Mouse (Mus musculus) E14TG2a.4 (cell line): Measurements from ENCODE around the gene Atp13a4.

Source experiments
- H3K27me3 ChIP-seq: 2 replicates; pipeline ENCODE4 v1.6.1; 2014; ENCODE audit warnings: low read length, control low read depth; ENCODE audit not compliant: insufficient read depth
- H3K36me3 ChIP-seq: 2 replicates; pipeline ENCODE4 v1.6.1; 2014; ENCODE audit warnings: low read length, control low read depth; ENCODE audit not compliant: insufficient read depth
- H3K4me1 ChIP-seq: replicated peaks from 2 replicates; pipeline ENCODE4 v1.6.1; 2014; ENCODE audit warnings: low read depth, low read length, control low read depth
- H3K4me3 ChIP-seq: replicated peaks from 2 replicates; pipeline ENCODE4 v1.5.1; 2014; ENCODE audit warnings: mild to moderate bottlenecking, low read length
- H3K9me3 ChIP-seq: 2 replicates; pipeline ENCODE4 v1.6.1; 2014; ENCODE audit warnings: low read length, control low read depth
- CTCF ChIP-seq: conservative IDR thresholded peaks from 2 replicates; pipeline ENCODE4 v1.5.1; 2014; ENCODE audit warnings: low read length
- NANOG ChIP-seq: IDR thresholded peaks from 2 replicates; pipeline ENCODE4 v1.6.1; 2014; ENCODE audit warnings: borderline replicate concordance, low read length, mixed read lengths
- POU5F1 ChIP-seq: IDR thresholded peaks from 2 replicates; pipeline ENCODE4 v1.6.1; 2014; ENCODE audit warnings: low read length, borderline replicate concordance

The Atp13a4 gene

GRCm38 (mm10) chr16:29399079-29399478 is 145.6 kb downstream of the Atp13a4 start:
- H3K4me3 ChIP-seq = no peak overlapping the region
- no peaks in the 10 kb centered on the region for H3K9me3 ChIP-seq
- H3K27me3 ChIP-seq = no peaks in the 10 kb centered on the region
- H3K36me3 ChIP-seq = no peaks in the 10 kb centered on the region
- TF ChIP-seq NANOG (no peak), POU5F1 (no peak), CTCF (no peak)
- H3K4me1 ChIP-seq = no peaks in the 10 kb centered on the region

- Histone ChIP-seq H3K36me3 (no peaks in the 10 kb centered on the region), H3K4me1 (no peaks in the 10 kb centered on the region), H3K27me3 (no peaks in the 10 kb centered on the region), H3K9me3 (no peaks in the 10 kb centered on the region), H3K4me3 (no peak overlapping the region)
- TF ChIP-seq NANOG (no peak), POU5F1 (no peak), CTCF (no peak)
Observed at GRCm38 (mm10) chr16:29384781-29385180, 159.9 kb downstream of the Atp13a4 start.

- H3K4me3 ChIP-seq = no peak within 1 kb of the TSS
- TF ChIP-seq CTCF (no peak), POU5F1 (no peak), NANOG (no peak)
- no peaks in the 10 kb centered on the region for H3K27me3 ChIP-seq
- H3K36me3 ChIP-seq = no peaks in the 10 kb centered on the region
- no peaks in the 10 kb centered on the region for H3K9me3 ChIP-seq
- no peaks in the 10 kb centered on the region for H3K4me1 ChIP-seq
Observed at GRCm38 (mm10) chr16:29378458-29378857, 166.2 kb downstream of the Atp13a4 start, which contains the start of gene Atp13a5. Gene Atp13a5, minus strand, starts transcription at chr16:29378732.

DNA sequence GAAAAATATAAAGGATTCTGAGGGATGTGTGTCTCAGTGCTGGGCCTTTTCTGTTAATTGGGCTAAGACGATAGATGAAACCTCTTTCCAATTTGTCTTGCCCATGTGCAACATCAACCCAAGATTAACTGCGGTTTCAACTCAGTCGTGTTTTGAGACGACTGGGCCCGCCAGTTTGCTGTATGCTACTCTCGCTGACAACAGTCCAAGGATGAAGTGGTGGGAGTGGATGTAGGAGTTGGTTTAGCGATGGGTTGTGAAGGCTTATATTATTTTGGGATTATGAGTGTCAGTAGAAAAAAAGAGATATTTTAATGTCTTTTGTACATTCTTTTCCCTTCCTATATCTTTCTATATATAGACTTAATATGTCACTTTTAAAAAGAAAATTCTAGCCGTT is 170.0 kb downstream of the Atp13a4 start:
- Histone ChIP-seq H3K27me3 (no peaks in the 10 kb centered on the region), H3K4me3 (no peak overlapping the region), H3K4me1 (no peaks in the 10 kb centered on the region), H3K36me3 (no peaks in the 10 kb centered on the region), H3K9me3 (no peaks in the 10 kb centered on the region)
- TF ChIP-seq CTCF (no peak), NANOG (no peak)
